Mouse (Mus musculus) CH12.LX (cell line): ENCODE measurements around the gene Junb.

Source experiments
- CHD1 ChIP-seq: IDR thresholded peaks from 2 replicates; pipeline ENCODE4 v1.6.1; 2012; ENCODE audit warnings: low read depth, low read length, improper control_type of control experiment, inconsistent platforms
- JUN ChIP-seq: IDR thresholded peaks from 2 replicates; pipeline ENCODE4 v1.6.1; 2011; ENCODE audit warnings: low read depth, mild to moderate bottlenecking, low read length, improper control_type of control experiment, moderate library complexity; ENCODE audit not compliant: insufficient read depth
- MYC ChIP-seq: IDR thresholded peaks from 2 replicates; pipeline ENCODE4 v1.6.1; 2011; ENCODE audit warnings: low read depth, mild to moderate bottlenecking, improper control_type of control experiment, low read length
- POLR2A ChIP-seq: IDR thresholded peaks from 2 replicates; pipeline ENCODE4 v1.6.1; 2011; ENCODE audit warnings: low read depth, mild to moderate bottlenecking, improper control_type of control experiment, low read length

GRCm38 (mm10) chr8:84963952-84964351 lies 14.6 kb downstream of the Junb start:
- no peak for TF ChIP-seq POLR2A
- no peak for TF ChIP-seq JUN
- peak; percentile 54; the same call in 1 of the 2 replicates for TF ChIP-seq MYC
- TF ChIP-seq CHD1 = no peak
